Mouse (Mus musculus) olfactory bulb, adult 2 months (tissue): Measurements from ENCODE around the gene Card19. TPM values are rescaled to one million over a fixed set of nuclear protein-coding genes. Genes with fewer than 3 reads are reported as not detected.

Source experiments
- H3K27ac ChIP-seq: fragments of 200-500 bp; 2 replicates; pipeline ENCODE4 v1.5.1; 2012; ENCODE audit warnings: low read depth, low read length; ENCODE audit not compliant: insufficient read depth
- H3K4me1 ChIP-seq: fragments of 200-500 bp; 2 replicates; pipeline ENCODE4 v1.6.1; 2012; ENCODE audit warnings: low read length; ENCODE audit not compliant: control insufficient read depth, insufficient read depth
- H3K4me3 ChIP-seq: fragments of 200-500 bp; 2 replicates; pipeline ENCODE4 v1.5.1; 2012; ENCODE audit warnings: mild to moderate bottlenecking, low read depth, low read length, moderate library complexity; ENCODE audit not compliant: insufficient read depth
- CTCF ChIP-seq: fragments of 200-500 bp; IDR thresholded peaks from 2 replicates; pipeline ENCODE4 v1.5.1; 2012; ENCODE audit warnings: low read depth, mild to moderate bottlenecking, low read length, moderate library complexity; ENCODE audit not compliant: insufficient read depth
- POLR2A ChIP-seq: fragments of 200-500 bp; IDR thresholded peaks from 2 replicates; pipeline ENCODE4 v1.6.1; 2012; ENCODE audit warnings: mild to moderate bottlenecking, low read depth, low read length, moderate library complexity; ENCODE audit not compliant: insufficient read depth
- WGBS: fragments of 180-500 bp; shearing (Covaris S2); methylation state at CpG from one replicate; pipeline ENCODE4 v1.1.7; 2018; 5-methylcytosine and 5-hydroxymethylcytosine counted together
- polyA plus RNA-seq: library from polyadenylated mRNA; stranded (reverse); fragments of >200 nt; gene quantifications from 2 replicates; pipeline ENCODE4 v1.2.4, GENCODE M21; 2012; ENCODE audit warnings: low replicate concordance; ENCODE audit not compliant: missing spikeins, insufficient read depth, insufficient read length

Card19 gene
- polyA plus RNA-seq, 1 experiment: not detected

- H3K4me1 ChIP-seq: peaks cover 4% of the 10 kb centered on the region
- no peak overlapping the region for H3K27ac ChIP-seq
- TF ChIP-seq CTCF (no peak), POLR2A (no peak)
- H3K4me3 ChIP-seq: no peak overlapping the region
- WGBS: 82% methylated on average over 10 of the region's 10 CpGs
Observed at GRCm38 (mm10) chr13:49154028-49154427, 61.8 kb downstream of the Card19 start.

Other genes starting within 250 kb of the Card19 start
- 79.3 TPM in 1 of 2 replicates, not detected in the other for gene Fam120a, start 248.0 kb downstream of the Card19 start, polyA plus RNA-seq
- gene Wnk2, start 68.0 kb downstream of the Card19 start, polyA plus RNA-seq: not detected in 2 replicates
- not detected in 2 replicates for gene Ninj1, start 28.6 kb downstream of the Card19 start, polyA plus RNA-seq
- not detected in 2 replicates for gene Susd3, start 32.7 kb upstream of the Card19 start, polyA plus RNA-seq
- not detected in 2 replicates for gene Fgd3, start 104.3 kb upstream of the Card19 start, polyA plus RNA-seq
- 48.0 TPM in 1 of 2 replicates, not detected in the other for gene Bicd2, start 125.5 kb upstream of the Card19 start, polyA plus RNA-seq
- gene Ippk, start 205.2 kb upstream of the Card19 start, polyA plus RNA-seq: not detected in 2 replicates